Mouse (Mus musculus) naive thymus-derived CD4-positive, alpha-beta T cell, adult 5 months (primary cell): ENCODE data around the gene Tbata. TPM values are rescaled to one million over a fixed set of nuclear protein-coding genes. Genes with fewer than 3 reads are reported as not detected.

ENCODE experiments used
- polyA plus RNA-seq: library from polyadenylated mRNA; unstranded; fragments of 100-300 nt; shearing (Covaris generic); gene quantifications from one replicate; pipeline ENCODE4 v1.2.1, GENCODE M21; 2017

The Tbata gene
- not detected for polyA plus RNA-seq

DNA sequence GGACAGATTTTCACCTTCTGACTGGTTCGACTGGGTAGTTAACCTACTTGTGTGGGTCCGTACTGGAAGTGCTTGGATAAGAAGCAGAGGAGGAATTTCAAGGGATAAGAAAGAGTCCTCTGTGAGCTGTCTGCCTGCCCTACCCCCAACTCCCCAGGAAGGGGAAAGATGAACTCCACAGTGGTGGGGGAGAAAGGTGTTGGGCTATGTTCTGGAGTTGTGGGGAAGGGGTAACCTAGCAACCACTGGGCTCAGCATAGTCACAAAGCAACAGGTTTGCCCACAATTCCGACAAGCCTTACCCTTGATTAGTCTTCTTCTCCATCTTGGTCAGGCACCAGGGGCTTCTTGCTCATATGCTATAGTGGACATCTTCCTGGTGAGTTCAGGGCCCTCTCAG is at the start of gene Tbata:
TSS of gene Tbata (plus strand) at position 301 of the 400 bp plus-strand sequence.

DNA sequence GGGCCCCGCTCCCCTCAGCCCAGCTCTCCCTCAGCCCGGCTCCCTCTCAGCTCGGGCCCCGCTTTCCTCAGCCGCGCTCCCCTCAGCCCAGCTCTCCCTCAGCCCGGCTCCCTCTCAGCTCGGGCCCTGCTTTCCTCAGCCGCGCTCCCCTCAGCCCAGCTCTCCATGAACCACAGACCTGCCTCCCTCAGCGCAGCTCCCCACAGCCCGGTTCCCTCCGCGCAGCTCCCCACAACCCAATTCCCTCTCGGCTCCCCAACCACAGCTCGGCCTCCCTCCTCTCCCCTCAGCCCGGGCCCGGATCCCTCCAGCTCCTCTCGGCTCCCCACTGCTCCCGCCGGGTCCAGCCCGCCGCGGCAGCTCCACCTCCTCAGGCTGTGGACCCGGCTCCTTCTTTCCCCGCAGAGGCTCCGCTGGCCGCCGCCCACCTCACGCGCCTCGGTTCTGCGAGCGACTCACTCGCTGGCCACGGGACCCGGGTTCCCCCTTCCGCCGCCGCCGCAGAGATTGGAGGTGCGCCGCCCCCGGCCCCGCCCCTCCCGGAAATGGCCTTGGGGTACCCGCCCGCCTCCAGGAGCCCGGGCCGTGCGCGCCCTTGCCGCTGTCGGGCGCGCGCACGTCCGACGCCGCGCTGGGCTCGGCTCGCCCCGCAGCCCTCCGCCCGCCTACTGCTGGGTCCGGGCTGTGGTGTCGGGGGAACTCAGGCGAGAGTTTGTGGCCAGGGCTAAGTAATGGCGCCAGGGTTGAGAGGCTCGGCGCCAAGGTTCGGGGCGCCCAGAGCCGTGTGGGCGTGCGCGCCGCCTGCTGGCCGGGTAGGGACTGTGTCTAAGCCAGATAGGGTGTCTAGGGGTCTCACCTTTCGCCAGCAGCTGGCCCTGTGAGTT is 24.4 kb upstream of the Tbata start, which contains the start of gene Sgpl1:
TSS of gene Sgpl1 (minus strand) at position 547 of the 884 bp plus-strand sequence.

Other genes with a start within 250 kb of the Tbata start
- not detected for gene Pcbd1, start 82.6 kb upstream of the Tbata start, polyA plus RNA-seq
- 70.3 TPM for gene Sgpl1, start 24.3 kb upstream of the Tbata start, polyA plus RNA-seq
- gene Adamts14, start 101.5 kb downstream of the Tbata start, polyA plus RNA-seq, result 2.9 TPM
- gene Prf1, start 125.9 kb downstream of the Tbata start, polyA plus RNA-seq, result 61.0 TPM
- not detected for gene Pald1, start 211.6 kb downstream of the Tbata start, polyA plus RNA-seq
- not detected for gene Nodal, start 246.0 kb downstream of the Tbata start, polyA plus RNA-seq